In the genomic region with DNA sequence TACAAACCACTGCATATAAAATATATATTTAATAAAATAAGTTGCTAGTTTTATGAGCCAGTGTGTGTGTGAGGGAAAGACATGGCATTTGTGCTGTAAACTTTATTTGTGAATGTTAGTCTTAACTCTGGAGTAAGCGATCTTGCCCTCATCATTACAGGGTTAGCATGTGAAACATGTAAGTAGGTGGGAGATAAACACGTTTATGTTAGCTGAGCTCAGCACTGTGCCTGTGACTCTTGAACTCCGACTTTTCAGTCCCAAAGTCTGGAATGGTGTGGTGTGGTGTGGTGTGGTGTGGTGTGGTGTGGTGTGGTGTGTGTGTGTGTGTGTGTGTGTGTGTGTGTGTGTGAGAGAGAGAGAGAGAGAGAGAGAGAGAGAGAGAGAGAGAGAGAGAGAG, we compare ENCODE assay signal across 8 mouse cellular contexts. TPM values are rescaled to one million over a fixed set of nuclear protein-coding genes. Genes with fewer than 3 reads are reported as not detected.
DNase-seq lines count a peak whose midpoint lies in the region; ATAC-seq and TF ChIP-seq lines count a peak whose summit lies in the region.
"Not testable (repeated sequence)": the region's sequence is repeated elsewhere in the genome, so short reads cannot be mapped to it uniquely, and the experiment has no call there.

No protein-coding gene starts in this region.

- WGBS in forebrain, embryonic 13.5 days: 2% methylated on average over 3 of the region's 3 CpGs
- WGBS in heart, embryonic 15.5 days: 9% methylated on average over 3 of the region's 3 CpGs
- WGBS in intestine, postnatal 0 days: 9% methylated on average over 3 of the region's 3 CpGs
- WGBS in limb, embryonic 15.5 days: 2% methylated on average over 3 of the region's 3 CpGs
- 0% methylated on average over 2 of the region's 3 CpGs for WGBS in macrophage (ENCODE audit: missing documents)
- under 1% methylated on average over 3 of the region's 3 CpGs for WGBS in neural tube, embryonic 13.5 days

- H3K79me2 ChIP-seq in macrophage (ENCODE audit: inconsistent target): peaks cover 85% of the 10 kb centered on the region

- peak overlapping the region; percentile 90 for H3K4me3 ChIP-seq in cortical plate, adult 2 months (ENCODE audit: insufficient read depth, low read length)
- peak overlapping the region; percentile 92 for H3K4me3 ChIP-seq in forebrain, embryonic 13.5 days
- peak overlapping the region; percentile 72 for H3K4me3 ChIP-seq in heart, embryonic 15.5 days
- peak overlapping the region; percentile 61 for H3K4me3 ChIP-seq in intestine, postnatal 0 days (ENCODE audit: low read depth, low read length)
- H3K4me3 ChIP-seq in limb, embryonic 15.5 days: peak overlapping the region; percentile 62
- peak overlapping the region; percentile 69 for H3K4me3 ChIP-seq in macrophage (ENCODE audit: inconsistent target)
- peak overlapping the region; percentile 88 for H3K4me3 ChIP-seq in neural tube, embryonic 13.5 days

- peak overlapping the region; percentile 99 for H3K9ac ChIP-seq in forebrain, embryonic 13.5 days
- H3K9ac ChIP-seq in heart, embryonic 15.5 days: peak overlapping the region; percentile 96; the same call in 1 of the 2 replicates
- H3K9ac ChIP-seq in intestine, postnatal 0 days (ENCODE audit: low read depth, low read length): 0 out of 2 replicates have a peak overlapping the region, but pooled peaks have one; percentile 50
- 0 out of 2 replicates have a peak overlapping the region, but pooled peaks have one; percentile 7 for H3K9ac ChIP-seq in limb, embryonic 15.5 days
- H3K9ac ChIP-seq in neural tube, embryonic 13.5 days: peak overlapping the region; percentile 99

- peak; percentile 66 for DNase-seq in A20 (ENCODE audit: low read depth, low spot score)

- peak overlapping the region; percentile 96 for H3K27ac ChIP-seq in cortical plate, adult 2 months (ENCODE audit: insufficient read depth, low read length)
- H3K27ac ChIP-seq in forebrain, embryonic 13.5 days: peak overlapping the region; percentile 99
- peak overlapping the region; percentile 96 for H3K27ac ChIP-seq in heart, embryonic 15.5 days
- not testable (repeated sequence) for H3K27ac ChIP-seq in intestine, postnatal 0 days (ENCODE audit: low read depth, low read length)
- H3K27ac ChIP-seq in limb, embryonic 15.5 days: peak overlapping the region; percentile 90
- peak overlapping the region; percentile 98 for H3K27ac ChIP-seq in macrophage
- peak overlapping the region; percentile 99 for H3K27ac ChIP-seq in neural tube, embryonic 13.5 days (replicated peaks)

- H3K9me3 ChIP-seq in forebrain, embryonic 13.5 days (replicated peaks); heart, embryonic 15.5 days (replicated peaks); intestine, postnatal 0 days (ENCODE audit: control insufficient read depth); limb, embryonic 15.5 days; neural tube, embryonic 13.5 days: not testable (repeated sequence)

- TF ChIP-seq CTCF in cortical plate, adult 2 months (IDR thresholded peaks at IDR 0.05; ENCODE audit: extremely low read depth, insufficient read depth, low read length); intestine, postnatal 0 days (IDR thresholded peaks at IDR 0.05; ENCODE audit: low read depth): not testable (repeated sequence)

- peak overlapping the region; percentile 75 for H3K4me2 ChIP-seq in forebrain, embryonic 13.5 days
- H3K4me2 ChIP-seq in heart, embryonic 15.5 days: peak overlapping the region; percentile 70
- peak overlapping the region; percentile 77; the same call in 1 of the 2 replicates for H3K4me2 ChIP-seq in intestine, postnatal 0 days (replicated peaks; ENCODE audit: low read depth)
- H3K4me2 ChIP-seq in limb, embryonic 15.5 days: peak overlapping the region; percentile 68
- H3K4me2 ChIP-seq in neural tube, embryonic 13.5 days: peak overlapping the region; percentile 78

- ATAC-seq in forebrain, embryonic 13.5 days; heart, embryonic 15.5 days (replicated peaks; ENCODE audit: insufficient number of reproducible peaks, insufficient read depth, low FRiP score, low read depth); intestine, postnatal 0 days; limb, embryonic 15.5 days (ENCODE audit: insufficient number of reproducible peaks, low FRiP score, low TSS enrichment, low read depth); neural tube, embryonic 13.5 days (ENCODE audit: low read depth): not testable (repeated sequence)

- not testable (repeated sequence) for H3K27me3 ChIP-seq in forebrain, embryonic 13.5 days; heart, embryonic 15.5 days; neural tube, embryonic 13.5 days
- peaks cover 66% of the 10 kb centered on the region for H3K27me3 ChIP-seq in intestine, postnatal 0 days (replicated peaks; ENCODE audit: control insufficient read depth, insufficient read depth, low read length)
- H3K27me3 ChIP-seq in limb, embryonic 15.5 days: peaks cover 41% of the 10 kb centered on the region

- H3K4me1 ChIP-seq in cortical plate, adult 2 months (ENCODE audit: control insufficient read depth, insufficient read depth, low read length); intestine, postnatal 0 days (replicated peaks; ENCODE audit: control insufficient read depth, insufficient read depth, low read length): not testable (repeated sequence)
- H3K4me1 ChIP-seq in forebrain, embryonic 13.5 days: peaks cover 52% of the 10 kb centered on the region
- H3K4me1 ChIP-seq in heart, embryonic 15.5 days (replicated peaks): peaks cover 23% of the 10 kb centered on the region
- H3K4me1 ChIP-seq in limb, embryonic 15.5 days: peaks cover 17% of the 10 kb centered on the region
- peaks cover 57% of the 10 kb centered on the region for H3K4me1 ChIP-seq in neural tube, embryonic 13.5 days (replicated peaks)

- not testable (repeated sequence) for TF ChIP-seq POLR2A in cortical plate, adult 2 months (IDR thresholded peaks at IDR 0.05; ENCODE audit: extremely low read depth, insufficient read depth, low read length)

- not testable (repeated sequence) for H3K36me3 ChIP-seq in forebrain, embryonic 13.5 days (ENCODE audit: poor library complexity, severe bottlenecking); heart, embryonic 15.5 days; intestine, postnatal 0 days (ENCODE audit: control insufficient read depth, insufficient read depth); limb, embryonic 15.5 days; macrophage (ENCODE audit: inconsistent target); neural tube, embryonic 13.5 days

RNA-seq across cellular contexts. Expression of a gene that starts 5.6 kb away (rescaled TPM):
- polyA plus RNA-seq in cortical plate, adult 2 months (2012; rRNA removed): 63.2 and 65.4 TPM in 2 replicates
- polyA plus RNA-seq in forebrain, embryonic 13.5 days (2015; fragmentation: Nextera tagmentation; extraction: Ambion mirVana): 74.7 and 85.4 TPM in 2 replicates
- polyA plus RNA-seq in heart, embryonic 15.5 days (2015; fragmentation: Nextera tagmentation; extraction: Ambion mirVana): 21.4 and 28.7 TPM in 2 replicates
- 13.1 and 14.2 TPM in 2 replicates for polyA plus RNA-seq in intestine, postnatal 0 days (2015; fragmentation: Nextera tagmentation; extraction: Ambion mirVana)
- 53.6 and 58.2 TPM in 2 replicates for polyA plus RNA-seq in limb, embryonic 15.5 days (2015; fragmentation: Nextera tagmentation; extraction: Ambion mirVana)
- 1,000 to 10,000 TPM; 2,413 to 6,939 (median 3,772) TPM for total RNA-seq in macrophage (2018; cell fraction: chromatin; rRNA removed)
- 100 to 1,000 TPM; 305 to 558 (median 425) TPM for total RNA-seq in macrophage (2018; cell fraction: cytosol; rRNA removed)
- 1,000 to 10,000 TPM; 1,334 to 4,677 (median 2,196) TPM for total RNA-seq in macrophage (2018; cell fraction: nucleus; rRNA removed)
- 134 to 164 TPM (median 138 TPM) in 3 replicates for polyA plus RNA-seq in macrophage (2018)
- 48.9 and 55.7 TPM in 2 replicates for polyA plus RNA-seq in neural tube, embryonic 13.5 days (2015; fragmentation: Nextera tagmentation; extraction: Ambion mirVana)

Comparison
In these comparisons a context has a peak if more than half of its experiments do, and no peak if none do; other contexts are left out.
1. H3K9ac ChIP-seq: peak in every context shown above with its lines; median percentile 99 in forebrain, embryonic 13.5 days; 99 in neural tube, embryonic 13.5 days; 96 in heart, embryonic 15.5 days; 50 in intestine, postnatal 0 days; 7 in limb, embryonic 15.5 days.